Mouse (Mus musculus) stomach, embryonic 15.5 days (tissue): ENCODE results near the gene Jmjd6. TPM values are rescaled to one million over a fixed set of nuclear protein-coding genes. Genes with fewer than 3 reads are reported as not detected.
A peak's percentile ranks its signal among the peaks of the same experiment; 100 is the strongest.
"Not testable (repeated sequence)": the region's sequence is repeated elsewhere in the genome, so short reads cannot be mapped to it uniquely, and the experiment has no call there.

Source experiments
- ATAC-seq: fragments of 200-750 bp; cut with Nextera tagmentation; 2 replicates; pipeline ENCODE4 v1.8.0; 2017; ENCODE audit warnings: low read depth, moderate number of reproducible peaks, moderate TSS enrichment; ENCODE audit not compliant: insufficient read depth, low FRiP score
- H3K27ac ChIP-seq: fragments of 300-500 bp; sonication (generic); 2 replicates; pipeline ENCODE4 v1.5.1; 2015; ENCODE audit warnings: mild to moderate bottlenecking, inconsistent platforms
- H3K27me3 ChIP-seq: fragments of 300-500 bp; sonication (generic); replicated peaks from 2 replicates; pipeline ENCODE4 v1.6.1; 2015; ENCODE audit warnings: inconsistent platforms
- H3K36me3 ChIP-seq: fragments of 300-500 bp; sonication (generic); 2 replicates; pipeline ENCODE4 v1.6.1; 2015; ENCODE audit warnings: inconsistent platforms
- H3K4me1 ChIP-seq: fragments of 300-500 bp; sonication (generic); 2 replicates; pipeline ENCODE4 v1.6.1; 2015; ENCODE audit warnings: inconsistent platforms
- H3K4me2 ChIP-seq: fragments of 300-500 bp; sonication (generic); 2 replicates; pipeline ENCODE4 v1.6.1; 2015; ENCODE audit warnings: mild to moderate bottlenecking, inconsistent platforms
- H3K4me3 ChIP-seq: fragments of 300-500 bp; sonication (generic); replicated peaks from 2 replicates; pipeline ENCODE4 v1.5.1; 2015; ENCODE audit warnings: inconsistent platforms
- H3K9ac ChIP-seq: fragments of 300-500 bp; sonication (generic); 2 replicates; pipeline ENCODE4 v1.6.1; 2015; ENCODE audit warnings: inconsistent platforms
- H3K9me3 ChIP-seq: fragments of 300-500 bp; sonication (generic); 2 replicates; pipeline ENCODE4 v1.6.1; 2016; ENCODE audit warnings: inconsistent platforms
- WGBS: fragments of 180-500 bp; shearing (Covaris S2); methylation state at CpG from one replicate; pipeline ENCODE4 v1.1.7; 2015; 5-methylcytosine and 5-hydroxymethylcytosine counted together
- polyA plus RNA-seq: library from polyadenylated mRNA; unstranded; fragments of >200 nt; fragmentation: Nextera tagmentation; extraction: Ambion mirVana; gene quantifications from 2 replicates; pipeline ENCODE4 v1.2.1, GENCODE M21; 2015

The Jmjd6 gene
- polyA plus RNA-seq, 1 experiment from 2014 or later, result 76.3 TPM

GRCm38 (mm10) chr11:116837441-116837840 lies 5.8 kb downstream of the Jmjd6 start:
- Histone ChIP-seq H3K27ac (no peak overlapping the region), H3K9ac (no peak overlapping the region), H3K27me3 (no peaks in the 10 kb centered on the region), H3K4me2 (no peak overlapping the region), H3K36me3 (peaks cover 76% of the 10 kb centered on the region), H3K4me3 (no peak overlapping the region), H3K4me1 (peaks cover 25% of the 10 kb centered on the region), H3K9me3 (no peaks in the 10 kb centered on the region)
- no peak for ATAC-seq
- 93% methylated on average over 10 of the region's 10 CpGs for WGBS

GRCm38 (mm10) chr11:116836283-116836682 lies 7.0 kb downstream of the Jmjd6 start:
- H3K36me3 ChIP-seq, result peaks cover 76% of the 10 kb centered on the region
- H3K27me3 ChIP-seq, result no peaks in the 10 kb centered on the region
- no peak overlapping the region for H3K4me2 ChIP-seq
- H3K27ac ChIP-seq, result no peak overlapping the region
- no peak for ATAC-seq
- WGBS, result 93% methylated on average over 4 of the region's 4 CpGs
- H3K9me3 ChIP-seq, result no peaks in the 10 kb centered on the region
- H3K9ac ChIP-seq, result no peak overlapping the region
- no peak overlapping the region for H3K4me3 ChIP-seq
- peaks cover 20% of the 10 kb centered on the region for H3K4me1 ChIP-seq

GRCm38 (mm10) chr11:116834954-116835353 lies 8.3 kb downstream of the Jmjd6 start:
- H3K4me1 ChIP-seq, result peaks cover 7% of the 10 kb centered on the region
- H3K9me3 ChIP-seq, result no peaks in the 10 kb centered on the region
- 94% methylated on average over 1 of the region's 1 CpGs for WGBS
- peaks cover 65% of the 10 kb centered on the region for H3K36me3 ChIP-seq
- no peak overlapping the region for H3K4me3 ChIP-seq
- no peak overlapping the region for H3K27ac ChIP-seq
- no peak overlapping the region for H3K4me2 ChIP-seq
- no peak overlapping the region for H3K9ac ChIP-seq
- H3K27me3 ChIP-seq, result no peaks in the 10 kb centered on the region
- ATAC-seq, result no peak

- no peak overlapping the region for H3K4me3 ChIP-seq
- no peaks in the 10 kb centered on the region for H3K9me3 ChIP-seq
- ATAC-seq, result no peak
- no peak overlapping the region for H3K4me2 ChIP-seq
- H3K27ac ChIP-seq, result no peak overlapping the region
- no peaks in the 10 kb centered on the region for H3K27me3 ChIP-seq
- H3K9ac ChIP-seq, result no peak overlapping the region
- 37% methylated on average over 4 of the region's 4 CpGs for WGBS
- peaks cover 10% of the 10 kb centered on the region for H3K4me1 ChIP-seq
- peaks cover 39% of the 10 kb centered on the region for H3K36me3 ChIP-seq
Measured at GRCm38 (mm10) chr11:116832172-116832685, 11.0 kb downstream of the Jmjd6 start.

GRCm38 (mm10) chr11:116827534-116828165 lies 15.6 kb downstream of the Jmjd6 start, which contains the start of gene Mxra7:
Gene Mxra7, minus strand, starts transcription at chr11:116828046.
- ATAC-seq, result peak; percentile 56
- H3K4me3 ChIP-seq, result peak within 1 kb of the TSS; percentile 64
- peaks cover 25% of the 10 kb centered on the region for H3K4me1 ChIP-seq
- H3K4me2 ChIP-seq, result peak within 1 kb of the TSS; percentile 74
- peak within 1 kb of the TSS; percentile 78 for H3K27ac ChIP-seq
- H3K36me3 ChIP-seq, result no peaks in the 10 kb centered on the region
- H3K27me3 ChIP-seq, result no peaks in the 10 kb centered on the region
- WGBS, result under 1% methylated on average over 69 of the region's 71 CpGs
- H3K9ac ChIP-seq, result peak within 1 kb of the TSS; percentile 55
- H3K9me3 ChIP-seq, result no peaks in the 10 kb centered on the region

- 39% methylated on average over 17 of the region's 17 CpGs for WGBS
- Histone ChIP-seq H3K27me3 (no peaks in the 10 kb centered on the region), H3K9me3 (no peaks in the 10 kb centered on the region), H3K27ac (peak overlapping the region; percentile 78), H3K4me1 (peaks cover 25% of the 10 kb centered on the region), H3K4me3 (peak overlapping the region; percentile 64), H3K9ac (peak overlapping the region; percentile 55), H3K4me2 (peak overlapping the region; percentile 74), H3K36me3 (no peaks in the 10 kb centered on the region)
- no peak for ATAC-seq
Measured at GRCm38 (mm10) chr11:116826550-116827504, 16.4 kb downstream of the Jmjd6 start.

GRCm38 (mm10) chr11:116825230-116825629 lies 18.0 kb downstream of the Jmjd6 start:
- no peak overlapping the region for H3K4me2 ChIP-seq
- H3K27me3 ChIP-seq, result no peaks in the 10 kb centered on the region
- 66% methylated on average over 5 of the region's 5 CpGs for WGBS
- ATAC-seq, result no peak
- H3K27ac ChIP-seq, result no peak overlapping the region
- no peaks in the 10 kb centered on the region for H3K36me3 ChIP-seq
- H3K9me3 ChIP-seq, result no peaks in the 10 kb centered on the region
- H3K4me1 ChIP-seq, result peaks cover 32% of the 10 kb centered on the region
- H3K4me3 ChIP-seq, result no peak overlapping the region
- no peak overlapping the region for H3K9ac ChIP-seq

GRCm38 (mm10) chr11:116823885-116824284 lies 19.4 kb downstream of the Jmjd6 start:
- not testable (repeated sequence) for ATAC-seq, H3K27ac ChIP-seq, H3K4me3 ChIP-seq, H3K4me2 ChIP-seq, H3K27me3 ChIP-seq, H3K9me3 ChIP-seq, H3K36me3 ChIP-seq, H3K9ac ChIP-seq
- peaks cover 36% of the 10 kb centered on the region for H3K4me1 ChIP-seq
- WGBS, result 95% methylated on average over 10 of the region's 10 CpGs

GRCm38 (mm10) chr11:116823255-116823654 lies 20.0 kb downstream of the Jmjd6 start:
- ATAC-seq, result no peak
- Histone ChIP-seq H3K4me1 (peaks cover 40% of the 10 kb centered on the region), H3K4me3 (no peak overlapping the region), H3K27ac (no peak overlapping the region), H3K36me3 (no peaks in the 10 kb centered on the region), H3K4me2 (no peak overlapping the region), H3K27me3 (no peaks in the 10 kb centered on the region), H3K9ac (no peak overlapping the region), H3K9me3 (no peaks in the 10 kb centered on the region)
- 98% methylated on average over 2 of the region's 2 CpGs for WGBS

- Histone ChIP-seq H3K9ac (no peak overlapping the region), H3K4me1 (peaks cover 36% of the 10 kb centered on the region; the same call in 1 of the 2 replicates), H3K27me3 (no peaks in the 10 kb centered on the region), H3K4me3 (no peak overlapping the region), H3K36me3 (no peaks in the 10 kb centered on the region), H3K27ac (no peak overlapping the region), H3K4me2 (no peak overlapping the region), H3K9me3 (no peaks in the 10 kb centered on the region)
- WGBS, result 75% methylated on average over 10 of the region's 10 CpGs
- no peak for ATAC-seq
Measured at GRCm38 (mm10) chr11:116822626-116823025, 20.6 kb downstream of the Jmjd6 start.

GRCm38 (mm10) chr11:116822215-116822614 lies 21.0 kb downstream of the Jmjd6 start:
- H3K4me2 ChIP-seq, result no peak overlapping the region
- no peaks in the 10 kb centered on the region for H3K36me3 ChIP-seq
- no peaks in the 10 kb centered on the region for H3K27me3 ChIP-seq
- peaks cover 32% of the 10 kb centered on the region; the same call in 1 of the 2 replicates for H3K4me1 ChIP-seq
- no peaks in the 10 kb centered on the region for H3K9me3 ChIP-seq
- H3K27ac ChIP-seq, result no peak overlapping the region
- H3K4me3 ChIP-seq, result no peak overlapping the region
- H3K9ac ChIP-seq, result no peak overlapping the region
- no peak for ATAC-seq
- WGBS, result 53% methylated on average over 10 of the region's 10 CpGs
